Mouse (Mus musculus) left cerebral cortex, adult 2 months (tissue): ENCODE results near the gene Hoxb4. TPM values are rescaled to one million over a fixed set of nuclear protein-coding genes. Genes with fewer than 3 reads are reported as not detected.

ENCODE experiments used
- DNase-seq, 2 experiments: peaks; one replicate each; pipeline ENCODE4 v3.0.0; 2021 to 2022; ENCODE audit warnings: low spot score in 2 of 2, mixed read lengths in 1 of 2; ENCODE audit errors: extremely low spot score in 1 of 2
- H3K27ac ChIP-seq: fragments of 200-600 bp; 2 replicates; pipeline ENCODE4 v1.8.1; 2022
- H3K4me3 ChIP-seq: fragments of 200-600 bp; 2 replicates; pipeline ENCODE4 v1.8.1; 2022
- CTCF ChIP-seq: fragments of 200-600 bp; IDR thresholded peaks from 2 replicates; pipeline ENCODE4 v1.8.1; 2022; ENCODE audit warnings: antibody characterized with exemption, mild to moderate bottlenecking, moderate library complexity
- intact Hi-C: fragments of 180-260 bp; cut with DNase I; formaldehyde crosslinking; loops from one replicate; pipeline ENCODE4 v1.15.1; 2025
- total RNA-seq, 2 experiments: library from RNA; stranded (reverse); gene quantifications; 2 replicates each; pipeline ENCODE4 v1.2.3; 2021

Hoxb4 gene
- total RNA-seq, 2 experiments from 2014 or later, result not detected

- no peak overlapping the region for H3K27ac ChIP-seq
- H3K4me3 ChIP-seq, result no peak overlapping the region
- no peak for TF ChIP-seq CTCF
- intact Hi-C loops, result no loop called here
- DNase-seq, result no peak
These were observed 22.8 kb upstream of the Hoxb4 start for GRCm38 (mm10) chr11:96295092-96295835.

- TF ChIP-seq CTCF, result no peak
- no peak for DNase-seq
- H3K27ac ChIP-seq, result no peak overlapping the region
- no peak overlapping the region for H3K4me3 ChIP-seq
- intact Hi-C loops, result no loop called here
These were observed 21.1 kb upstream of the Hoxb4 start for GRCm38 (mm10) chr11:96296997-96297396.

DNA sequence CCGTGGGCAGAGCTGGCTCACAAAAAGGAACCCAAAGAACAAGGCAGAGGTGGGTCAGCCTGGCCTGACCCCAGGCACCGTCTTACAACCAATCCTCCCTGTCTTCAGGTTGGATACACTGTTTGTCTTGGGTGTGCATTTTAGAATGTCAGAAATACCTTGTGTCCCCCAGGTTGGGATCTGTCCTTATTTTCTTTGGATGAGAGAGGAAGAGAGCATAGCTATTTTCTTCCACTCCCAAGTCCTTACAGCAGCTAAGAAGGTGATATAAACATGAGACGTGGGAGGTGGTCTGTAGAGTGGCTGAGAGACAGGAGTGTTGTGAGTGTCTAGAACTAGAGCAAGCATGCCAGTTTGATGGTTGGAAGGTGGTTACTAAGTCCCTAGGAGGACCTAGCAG is 20.6 kb upstream of the Hoxb4 start:
- no peak for DNase-seq
- Histone ChIP-seq H3K4me3 (no peak overlapping the region), H3K27ac (no peak overlapping the region)
- no peak for TF ChIP-seq CTCF
- intact Hi-C loops, result no loop called here

- Histone ChIP-seq H3K4me3 (no peak overlapping the region), H3K27ac (no peak overlapping the region)
- TF ChIP-seq CTCF, result no peak
- DNase-seq, result no peak
- intact Hi-C loops, result no loop called here
These were observed 20.0 kb upstream of the Hoxb4 start for GRCm38 (mm10) chr11:96297968-96298635.

DNA sequence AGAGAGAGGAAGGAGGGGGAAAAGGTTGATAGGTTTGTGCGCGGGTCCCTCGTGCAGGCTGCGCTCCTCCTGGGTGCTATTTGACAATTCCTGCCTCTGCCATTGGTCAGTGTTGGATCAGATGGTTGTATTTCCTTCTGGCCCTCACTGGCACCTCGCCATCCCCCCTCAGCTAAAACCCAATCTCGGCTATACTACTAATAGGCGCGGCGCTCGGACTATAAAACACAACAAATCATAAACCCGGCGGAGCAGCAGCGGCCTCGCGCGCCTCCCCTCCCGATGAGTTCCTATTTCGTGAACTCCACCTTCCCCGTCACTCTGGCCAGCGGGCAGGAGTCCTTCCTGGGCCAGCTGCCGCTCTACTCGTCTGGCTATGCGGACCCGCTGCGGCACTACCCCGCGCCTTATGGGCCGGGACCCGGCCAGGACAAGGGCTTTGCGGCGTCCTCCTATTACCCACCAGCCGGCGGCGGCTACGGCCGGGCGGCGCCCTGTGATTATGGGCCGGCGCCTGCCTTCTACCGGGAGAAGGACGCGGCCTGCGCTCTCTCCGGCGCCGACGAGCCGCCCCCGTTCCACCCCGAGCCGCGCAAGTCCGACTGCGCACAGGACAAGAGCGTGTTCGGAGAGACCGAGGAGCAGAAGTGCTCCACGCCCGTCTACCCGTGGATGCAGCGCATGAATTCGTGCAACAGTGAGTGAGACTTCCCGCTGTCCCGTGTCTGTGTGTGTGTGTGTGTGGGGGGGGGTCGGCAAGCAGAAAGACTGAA is 19.0 kb upstream of the Hoxb4 start:
- TF ChIP-seq CTCF, result no peak
- H3K27ac ChIP-seq, result no peak overlapping the region
- no peak for DNase-seq
- intact Hi-C loops, result no loop called here
- H3K4me3 ChIP-seq, result no peak overlapping the region

GRCm38 (mm10) chr11:96299781-96300180 is 18.3 kb upstream of the Hoxb4 start:
- DNase-seq, result no peak
- Histone ChIP-seq H3K4me3 (no peak overlapping the region), H3K27ac (no peak overlapping the region)
- intact Hi-C loops, result no loop called here
- TF ChIP-seq CTCF, result no peak

- intact Hi-C loops, result no loop called here
- Histone ChIP-seq H3K4me3 (no peak overlapping the region), H3K27ac (no peak overlapping the region)
- no peak for DNase-seq
- no peak for TF ChIP-seq CTCF
These were observed 17.6 kb upstream of the Hoxb4 start for GRCm38 (mm10) chr11:96300354-96301063.

DNA sequence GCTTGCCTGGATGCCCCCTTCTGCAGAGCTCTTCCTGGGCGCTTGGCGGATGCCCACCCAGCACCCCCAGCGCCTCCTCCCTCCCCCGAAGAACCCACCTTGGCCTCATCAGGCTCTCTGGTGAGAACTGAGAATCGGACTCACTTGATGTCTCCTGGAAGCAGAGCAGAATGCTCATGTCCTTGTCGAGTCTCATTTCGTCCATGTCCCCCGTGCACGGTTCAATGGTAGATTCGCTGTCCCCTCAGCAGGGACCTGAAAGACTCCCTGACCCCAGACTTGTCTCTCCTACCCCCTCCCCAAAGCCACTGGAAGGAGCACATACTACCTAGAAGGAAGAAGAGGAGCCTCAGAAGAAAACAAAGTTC is 17.0 kb upstream of the Hoxb4 start:
- no peak for TF ChIP-seq CTCF
- H3K27ac ChIP-seq, result no peak overlapping the region
- intact Hi-C loops, result no loop called here
- H3K4me3 ChIP-seq, result no peak overlapping the region
- no peak for DNase-seq

DNA sequence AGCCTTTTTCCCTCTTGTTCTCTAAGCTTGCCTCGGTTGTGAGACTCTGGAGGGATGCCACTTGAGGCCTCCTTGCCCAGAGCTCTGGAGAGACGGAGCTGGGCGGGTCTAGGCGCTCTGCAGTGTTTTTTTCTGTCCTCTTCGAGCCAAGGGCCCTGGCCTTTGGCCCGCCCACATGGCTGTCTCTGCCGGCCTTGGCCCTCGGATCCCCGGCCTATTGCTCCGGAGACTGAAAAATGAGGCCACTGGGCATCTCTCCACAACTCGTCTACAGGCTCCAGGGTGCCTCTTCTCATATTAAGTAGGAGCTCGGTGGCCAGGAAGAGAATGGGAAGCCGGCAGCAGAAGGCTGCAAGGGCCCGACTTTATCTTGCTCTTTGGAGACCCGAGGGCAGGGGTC is 16.2 kb upstream of the Hoxb4 start:
- Histone ChIP-seq H3K27ac (no peak overlapping the region), H3K4me3 (no peak overlapping the region)
- DNase-seq, result peak in 1 of 2 experiments; percentile 55
- intact Hi-C loops, result no loop called here
- no peak for TF ChIP-seq CTCF

DNA sequence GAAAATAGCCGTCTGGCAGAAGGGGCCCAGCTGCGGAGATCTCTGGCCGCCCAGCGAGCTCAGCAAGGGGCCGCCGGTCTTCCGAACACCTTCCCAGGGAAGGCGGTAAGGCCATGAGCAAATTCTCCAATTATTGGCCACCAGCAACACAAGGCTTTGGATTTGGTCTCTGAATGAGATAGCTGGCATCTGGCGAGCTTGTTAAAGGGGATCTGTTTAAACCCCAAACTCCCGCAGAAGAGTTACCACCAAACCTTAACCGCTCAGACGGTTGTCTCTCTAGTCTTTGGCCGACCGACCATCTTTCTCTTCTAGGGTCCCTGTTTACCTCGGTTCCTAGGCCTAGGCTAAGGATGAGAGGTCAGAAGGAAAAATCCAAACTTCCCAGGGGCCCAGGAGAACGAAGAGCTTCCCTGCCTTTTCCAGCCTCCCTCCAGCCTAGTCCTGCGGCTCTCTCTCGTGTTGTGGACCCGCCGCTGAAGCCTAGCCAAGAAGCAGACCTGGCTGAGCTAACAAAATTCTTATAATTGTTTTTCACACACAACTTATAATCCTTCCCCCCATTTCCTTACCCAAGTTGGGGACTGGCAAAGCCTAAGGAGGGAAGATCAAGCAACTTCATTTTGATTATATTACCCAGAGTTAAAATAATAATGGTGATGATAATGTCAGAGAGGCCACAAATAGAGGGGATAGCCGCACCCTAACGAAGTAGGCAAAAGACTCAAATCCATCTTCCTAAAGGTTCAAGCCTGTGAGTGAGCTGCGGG is 15.5 kb upstream of the Hoxb4 start:
- intact Hi-C loops, result no loop called here

More for the DNA sequence above, 15.5 kb upstream of the Hoxb4 start:
- Histone ChIP-seq H3K27ac (no peak overlapping the region), H3K4me3 (no peak overlapping the region)
- no peak for DNase-seq
- TF ChIP-seq CTCF, result no peak
